Mouse (Mus musculus) skeletal muscle tissue, adult 2 months (tissue): ENCODE data around the gene Abcc4.

Experiments
- DNase-seq: peaks from one replicate; pipeline ENCODE4 v3.0.0-alpha.2; 2012; ENCODE audit warnings: low read depth, low spot score

Abcc4 gene

DNA sequence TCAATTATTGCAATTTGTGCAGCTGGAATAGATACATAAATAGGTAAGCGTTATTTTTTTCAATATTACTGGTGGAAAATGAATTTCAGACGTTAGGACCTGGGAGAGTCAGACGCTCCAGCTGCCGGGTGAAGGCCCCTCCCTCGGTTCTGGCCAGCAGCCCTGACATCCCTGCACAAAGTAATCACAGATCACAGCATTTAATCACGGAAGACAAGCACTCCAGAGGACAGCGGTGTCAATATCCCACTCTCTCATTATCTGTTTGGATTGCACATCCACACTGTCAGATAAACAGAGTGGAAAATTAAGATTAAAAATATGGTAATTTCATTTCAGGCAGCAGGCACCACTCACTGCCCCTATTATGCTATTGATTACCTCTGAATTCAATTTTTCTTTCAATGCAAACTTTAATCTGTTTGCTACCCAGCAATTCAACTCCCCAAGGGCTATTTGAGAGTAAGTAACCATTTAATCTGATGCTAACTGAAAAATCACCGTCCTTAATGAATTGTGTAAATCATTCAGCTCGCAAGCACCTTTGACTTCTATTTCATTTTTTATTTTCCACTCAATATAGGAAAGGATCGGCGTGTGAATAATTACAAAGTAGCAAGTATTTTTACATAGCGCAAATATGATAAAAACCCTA lies 270.2 kb downstream of the Abcc4 start:
- no peak for DNase-seq

DNA sequence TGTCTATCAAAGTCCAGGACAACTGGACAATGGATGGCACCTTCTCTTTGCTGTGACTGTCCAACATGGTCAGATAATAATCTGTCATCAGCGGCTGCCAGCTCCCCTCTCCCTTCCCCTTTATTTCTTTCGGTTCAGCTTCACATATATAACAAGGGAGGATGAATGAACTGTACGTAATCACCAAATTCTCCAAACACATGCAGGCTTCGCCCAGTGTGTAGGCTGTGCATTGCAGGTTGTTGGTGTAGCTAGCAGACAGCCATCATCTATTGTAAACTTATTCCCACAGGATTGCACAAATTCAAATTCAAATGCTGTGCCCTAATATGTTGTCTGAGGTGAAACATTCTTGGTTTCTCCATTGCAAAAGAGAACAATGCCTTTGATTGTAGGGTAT lies 271.2 kb downstream of the Abcc4 start:
- DNase-seq: no peak

DNA sequence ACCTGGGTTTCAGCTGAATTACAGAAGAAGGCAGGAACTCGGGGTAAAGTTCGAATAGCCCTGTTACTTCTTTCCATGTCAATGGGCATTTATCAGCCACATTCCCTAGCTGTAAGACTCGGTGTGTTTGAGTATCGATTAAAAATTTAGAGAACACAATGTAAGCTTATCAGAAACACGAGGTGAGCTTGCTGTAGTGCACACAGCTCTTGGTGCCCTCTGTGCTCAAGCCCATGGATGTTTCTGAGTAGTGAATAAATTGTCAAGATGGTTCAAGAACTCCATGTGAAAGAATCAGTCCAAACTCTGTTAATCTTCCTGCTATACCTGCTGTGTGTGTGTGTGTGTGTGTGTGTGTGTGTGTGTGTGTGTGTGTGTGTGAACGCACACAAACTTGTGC lies 272.2 kb downstream of the Abcc4 start:
- DNase-seq: no peak
